Mouse (Mus musculus): ENCODE measurements at regions not wholly inside any gene's neighbourhood (a gene's known extent, or its start where the extent isn't known, plus 50 kb on each side); places are given as distances from the start of the nearest gene placed in this dataset.

DNA sequence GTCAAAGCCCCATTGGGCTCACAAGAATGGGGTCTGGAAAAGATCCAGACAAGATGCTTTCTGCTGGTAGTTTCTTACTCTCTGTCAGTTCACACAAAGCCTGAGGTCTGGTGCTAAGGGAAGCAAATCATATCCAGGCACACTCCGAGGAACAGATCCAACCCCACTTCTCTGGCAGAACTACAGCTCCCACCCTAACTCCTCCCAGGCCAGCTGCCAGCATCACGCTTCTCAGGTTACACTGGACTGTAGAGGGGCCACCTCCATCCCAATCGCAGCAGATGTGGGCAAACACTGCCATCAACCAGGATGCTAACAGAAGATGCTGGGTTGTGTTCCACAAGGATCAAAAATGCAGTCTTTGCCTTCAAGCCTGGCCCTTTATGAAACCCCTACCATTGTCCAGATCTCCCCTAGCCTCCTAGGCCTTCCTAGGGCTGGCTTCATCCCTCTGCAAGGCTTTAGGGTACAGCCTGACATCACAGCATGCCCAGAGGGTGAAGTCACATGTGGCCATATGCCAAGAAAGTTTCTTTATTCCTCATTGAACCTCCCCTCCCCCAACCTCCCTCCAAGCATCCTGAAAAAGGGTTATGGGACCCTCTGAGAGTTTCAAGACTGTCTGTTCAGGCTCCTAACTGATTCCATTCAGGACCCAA lies 99.6 kb upstream of the 2610301B20Rik start:
- DNase-seq: peak; percentile 10

GRCm38 (mm10) chr4:10786701-10787100 lies 87.6 kb upstream of the 2610301B20Rik start:
- DNase-seq: no peak

DNA sequence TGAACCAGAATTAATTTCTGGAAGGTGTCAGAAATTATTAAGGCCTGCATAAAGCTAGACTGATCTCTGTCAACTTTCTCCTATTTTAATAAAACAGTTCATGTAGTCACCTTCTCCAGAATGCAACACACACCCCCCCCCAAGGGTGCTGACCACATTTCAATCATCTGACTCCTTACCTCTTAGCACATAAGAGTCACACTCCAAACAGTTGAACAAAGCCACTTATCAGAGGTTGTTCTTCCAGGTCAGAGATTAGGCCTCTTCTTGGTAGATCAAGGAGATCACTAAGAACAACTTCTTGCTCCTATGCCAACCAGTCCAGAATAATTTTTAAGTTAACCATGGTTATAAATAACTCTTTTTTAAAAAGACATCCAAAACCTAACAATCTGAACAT lies 86.0 kb upstream of the 2610301B20Rik start:
- no peak for DNase-seq

GRCm38 (mm10) chr4:10789141-10789540 lies 85.2 kb upstream of the 2610301B20Rik start:
- DNase-seq: no peak

- DNase-seq: no peak
Observed at GRCm38 (mm10) chr4:10792628-10793027, 81.7 kb upstream of the 2610301B20Rik start.

GRCm38 (mm10) chr4:10794471-10794870 lies 79.8 kb upstream of the 2610301B20Rik start:
- no peak for DNase-seq

GRCm38 (mm10) chr4:10800780-10801553 lies 73.3 kb upstream of the 2610301B20Rik start:
- DNase-seq: no peak

DNA sequence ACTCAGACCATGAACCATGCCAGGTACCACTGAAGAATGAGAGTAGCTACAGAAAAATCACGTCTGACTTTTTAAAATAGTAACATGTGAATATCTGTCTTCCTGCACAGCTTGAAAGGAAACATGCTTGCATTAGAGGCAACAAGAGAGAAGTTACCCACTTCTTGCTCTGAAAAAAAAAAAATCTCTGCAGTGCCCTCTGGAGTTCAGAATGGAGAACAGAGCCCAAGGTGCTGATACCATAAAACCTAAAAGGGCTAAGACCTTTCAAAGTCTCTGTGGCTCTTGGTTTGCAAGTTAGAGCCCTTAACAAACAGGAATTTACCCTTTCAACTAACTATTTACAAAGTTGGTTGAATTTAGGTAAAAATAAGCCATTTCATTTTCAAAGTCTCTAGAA lies 69.6 kb upstream of the 2610301B20Rik start:
- no peak for DNase-seq

DNA sequence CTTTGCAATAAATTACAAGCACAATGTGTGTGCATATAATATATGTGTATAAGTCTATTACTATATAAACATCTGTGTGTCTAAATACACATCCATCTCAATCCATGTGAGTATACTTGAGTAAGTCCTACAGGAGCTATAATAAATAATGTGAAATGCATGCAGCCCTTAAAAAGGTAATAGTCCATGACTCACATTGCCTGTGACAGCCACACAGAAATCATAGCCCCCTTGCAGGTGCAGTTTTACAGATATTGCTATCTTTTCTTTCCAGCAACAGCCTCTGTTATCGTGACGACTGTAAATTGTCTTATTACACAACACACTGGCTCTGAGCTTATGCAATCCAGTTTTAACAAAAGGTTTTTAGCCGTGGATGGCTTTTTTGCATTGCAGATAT lies 67.0 kb upstream of the 2610301B20Rik start:
- DNase-seq: no peak

GRCm38 (mm10) chr4:10812931-10813330 lies 61.4 kb upstream of the 2610301B20Rik start:
- no peak for DNase-seq

Measured in liver (tissue).